Mouse (Mus musculus) CD4-positive, CD25-positive, alpha-beta regulatory T cell (primary cell): Measurements from ENCODE around the gene Capns1. TPM values are rescaled to one million over a fixed set of nuclear protein-coding genes. Genes with fewer than 3 reads are reported as not detected.

Experiments
- polyA plus RNA-seq: library from polyadenylated mRNA; unstranded; fragments of 100-300 nt; shearing (Covaris generic); gene quantifications from one replicate; pipeline ENCODE4 v1.2.1, GENCODE M21; 2017

The Capns1 gene
- polyA plus RNA-seq, result 72.0 TPM

GRCm38 (mm10) chr7:30198481-30198971, at the start of gene Capns1:
Gene Capns1, minus strand, starts transcription at chr7:30198811.

DNA sequence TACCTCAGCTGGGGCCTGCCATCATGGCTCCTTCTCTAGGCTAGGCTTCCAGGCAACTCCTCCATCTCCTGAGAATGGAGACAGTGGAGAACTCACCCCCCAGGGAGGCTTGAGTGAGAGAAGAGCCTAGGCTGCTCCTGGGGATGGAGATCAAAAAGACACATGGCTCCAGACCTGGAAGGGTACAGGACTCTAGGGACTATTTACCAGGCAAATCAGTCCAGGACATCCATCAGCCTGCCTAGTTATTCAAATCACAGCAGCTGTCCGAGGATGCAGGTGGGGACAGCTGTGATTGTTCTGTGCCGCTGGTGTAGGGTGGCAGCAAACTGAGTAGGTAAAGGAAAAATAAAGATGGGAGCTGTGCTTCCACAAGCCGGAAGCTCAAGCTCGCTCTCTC, 37.0 kb upstream of the Capns1 start, which contains the start of gene Ovol3:
Gene Ovol3, minus strand, starts transcription at position 101 of the 400 bp plus-strand sequence.

GRCm38 (mm10) chr7:30231669-30232454, 33.3 kb upstream of the Capns1 start, which contains the start of the genes Polr2i and Tbcb:
Gene Polr2i, plus strand, starts transcription at chr7:30231948.
Gene Tbcb, minus strand, starts transcription at chr7:30232272.

GRCm38 (mm10) chr7:30183879-30184289, 14.7 kb downstream of the Capns1 start, which contains the start of gene Cox7a1:
Gene Cox7a1, plus strand, starts transcription at chr7:30184144.

GRCm38 (mm10) chr7:30169583-30170282, 28.9 kb downstream of the Capns1 start, which contains the start of gene Zfp146:
Gene Zfp146, minus strand, starts transcription at chr7:30169750.

Other genes with a start within 250 kb of the Capns1 start
- gene Zfp74, start 244.7 kb downstream of the Capns1 start, polyA plus RNA-seq, result 8.7 TPM
- 7.8 TPM for gene Zfp568, start 214.9 kb downstream of the Capns1 start, polyA plus RNA-seq
- 6.7 TPM for gene Zfp14, start 147.4 kb downstream of the Capns1 start, polyA plus RNA-seq
- 10.7 TPM for gene Zfp82, start 125.9 kb downstream of the Capns1 start, polyA plus RNA-seq
- 2.2 TPM for gene Gm26920, start 108.4 kb downstream of the Capns1 start, polyA plus RNA-seq
- gene Zfp566, start 108.3 kb downstream of the Capns1 start, polyA plus RNA-seq, result 10.4 TPM
- 70.7 TPM for gene Zfp260, start 104.0 kb downstream of the Capns1 start, polyA plus RNA-seq
- 10.2 TPM for gene Zfp382, start 76.9 kb downstream of the Capns1 start, polyA plus RNA-seq
- gene Zfp146, start 29.1 kb downstream of the Capns1 start, polyA plus RNA-seq, result 32.2 TPM
- gene Cox7a1, start 14.7 kb downstream of the Capns1 start, polyA plus RNA-seq, result 0.49 TPM
- 55.5 TPM for gene Polr2i, start 33.1 kb upstream of the Capns1 start, polyA plus RNA-seq
- gene Tbcb, start 33.5 kb upstream of the Capns1 start, polyA plus RNA-seq, result 105 TPM
- gene Ovol3, start 36.9 kb upstream of the Capns1 start, polyA plus RNA-seq, result not detected
- gene Thap8, start 81.3 kb upstream of the Capns1 start, polyA plus RNA-seq, result 0.39 TPM
- 5.4 TPM for gene Wdr62, start 81.6 kb upstream of the Capns1 start, polyA plus RNA-seq
- 3.3 TPM for gene Clip3, start 92.9 kb upstream of the Capns1 start, polyA plus RNA-seq
- gene Alkbh6, start 109.9 kb upstream of the Capns1 start, polyA plus RNA-seq, result 168 TPM
- gene Syne4, start 116.0 kb upstream of the Capns1 start, polyA plus RNA-seq, result 15.5 TPM
- not detected for gene E130208F15Rik, start 122.9 kb upstream of the Capns1 start, polyA plus RNA-seq
- gene Sdhaf1, start 125.1 kb upstream of the Capns1 start, polyA plus RNA-seq, result 64.6 TPM
- not detected for gene Lrfn3, start 164.0 kb upstream of the Capns1 start, polyA plus RNA-seq
- 5.5 TPM for gene Tyrobp, start 214.9 kb upstream of the Capns1 start, polyA plus RNA-seq
- gene Hcst, start 221.0 kb upstream of the Capns1 start, polyA plus RNA-seq, result 409 TPM
- gene Nfkbid, start 222.9 kb upstream of the Capns1 start, polyA plus RNA-seq, result 99.8 TPM
- 17.8 TPM for gene Aplp1, start 246.7 kb upstream of the Capns1 start, polyA plus RNA-seq